Mouse (Mus musculus) intestine, postnatal 0 days (tissue): ENCODE results near the gene Basp1. TPM values are rescaled to one million over a fixed set of nuclear protein-coding genes. Genes with fewer than 3 reads are reported as not detected.

Source experiments
- ATAC-seq: fragments of 200-750 bp; cut with Nextera tagmentation; 2 replicates; pipeline ENCODE4 v1.8.0; 2017; ENCODE audit warnings: mild to moderate bottlenecking, moderate TSS enrichment, moderate library complexity
- H3K27ac ChIP-seq: fragments of 300-500 bp; sonication (generic); 2 replicates; pipeline ENCODE4 v1.5.1; 2014; ENCODE audit warnings: mild to moderate bottlenecking, low read depth, low read length, moderate library complexity
- H3K27me3 ChIP-seq: fragments of 300-500 bp; sonication (generic); replicated peaks from 2 replicates; pipeline ENCODE4 v1.6.1; 2014; ENCODE audit warnings: low read length, mixed read lengths; ENCODE audit not compliant: control insufficient read depth, insufficient read depth
- H3K36me3 ChIP-seq: fragments of 300-500 bp; sonication (generic); 2 replicates; pipeline ENCODE4 v1.6.1; 2014; ENCODE audit warnings: mild to moderate bottlenecking, moderate library complexity; ENCODE audit not compliant: control insufficient read depth, insufficient read depth
- H3K4me1 ChIP-seq: fragments of 300-500 bp; sonication (generic); replicated peaks from 2 replicates; pipeline ENCODE4 v1.6.1; 2014; ENCODE audit warnings: antibody characterized with exemption, low read length, mixed read lengths; ENCODE audit not compliant: control insufficient read depth, insufficient read depth
- H3K4me2 ChIP-seq: fragments of 300-500 bp; sonication (generic); replicated peaks from 2 replicates; pipeline ENCODE4 v1.6.1; 2014; ENCODE audit warnings: low read depth, mild to moderate bottlenecking, moderate library complexity
- H3K4me3 ChIP-seq: fragments of 300-500 bp; sonication (generic); 2 replicates; pipeline ENCODE4 v1.5.1; 2014; ENCODE audit warnings: low read depth, low read length
- H3K9ac ChIP-seq: fragments of 300-500 bp; sonication (generic); 2 replicates; pipeline ENCODE4 v1.6.1; 2014; ENCODE audit warnings: mild to moderate bottlenecking, low read depth, low read length
- H3K9me3 ChIP-seq: fragments of 300-500 bp; sonication (generic); 2 replicates; pipeline ENCODE4 v1.6.1; 2016; ENCODE audit warnings: mixed run types; ENCODE audit not compliant: control insufficient read depth
- CTCF ChIP-seq: sonication (generic); IDR thresholded peaks from 2 replicates; pipeline ENCODE4 v1.5.1; 2016; ENCODE audit warnings: low read depth, mild to moderate bottlenecking, control low read depth, antibody characterized with exemption, moderate library complexity
- WGBS: fragments of 180-500 bp; shearing (Covaris S2); extraction: QIAGEN DNeasy Blood & Tissue Kit; methylation state at CpG from one replicate; pipeline ENCODE4 v1.1.7; 2014; 5-methylcytosine and 5-hydroxymethylcytosine counted together
- polyA plus RNA-seq: library from polyadenylated mRNA; unstranded; fragments of >200 nt; fragmentation: Nextera tagmentation; extraction: Ambion mirVana; gene quantifications from 2 replicates; pipeline ENCODE4 v1.2.1, GENCODE M21; 2015

The Basp1 gene
- polyA plus RNA-seq, 1 experiment from 2014 or later, result 14.1 TPM

DNA sequence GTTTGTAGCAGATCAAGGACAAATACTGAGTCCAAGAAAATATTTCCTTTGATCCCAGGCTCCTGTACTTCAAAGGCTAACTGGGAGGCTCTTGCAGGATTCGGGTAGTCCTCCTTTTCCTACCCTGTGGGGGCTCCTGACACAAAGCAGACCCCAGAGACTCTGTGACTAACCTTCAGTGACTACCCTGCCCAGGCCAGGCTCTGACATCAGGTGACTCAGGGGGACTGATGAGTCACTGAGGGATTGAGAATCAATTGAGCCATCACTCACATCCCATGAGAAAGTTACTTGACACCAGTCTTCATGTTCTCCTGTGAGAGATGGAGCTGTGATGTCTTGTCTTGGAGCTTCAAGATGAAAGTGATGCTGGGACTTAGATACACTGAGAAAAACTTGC, 35.8 kb upstream of the Basp1 start:
- H3K4me3 ChIP-seq, result no peak overlapping the region
- no peaks in the 10 kb centered on the region for H3K36me3 ChIP-seq
- no peaks in the 10 kb centered on the region for H3K4me1 ChIP-seq
- H3K27me3 ChIP-seq, result no peaks in the 10 kb centered on the region
- no peak overlapping the region for H3K27ac ChIP-seq
- TF ChIP-seq CTCF, result no peak
- ATAC-seq, result no peak
- no peak overlapping the region for H3K9ac ChIP-seq
- no peak overlapping the region for H3K4me2 ChIP-seq
- H3K9me3 ChIP-seq, result no peaks in the 10 kb centered on the region
- 53% methylated on average over 1 of the region's 1 CpGs for WGBS

DNA sequence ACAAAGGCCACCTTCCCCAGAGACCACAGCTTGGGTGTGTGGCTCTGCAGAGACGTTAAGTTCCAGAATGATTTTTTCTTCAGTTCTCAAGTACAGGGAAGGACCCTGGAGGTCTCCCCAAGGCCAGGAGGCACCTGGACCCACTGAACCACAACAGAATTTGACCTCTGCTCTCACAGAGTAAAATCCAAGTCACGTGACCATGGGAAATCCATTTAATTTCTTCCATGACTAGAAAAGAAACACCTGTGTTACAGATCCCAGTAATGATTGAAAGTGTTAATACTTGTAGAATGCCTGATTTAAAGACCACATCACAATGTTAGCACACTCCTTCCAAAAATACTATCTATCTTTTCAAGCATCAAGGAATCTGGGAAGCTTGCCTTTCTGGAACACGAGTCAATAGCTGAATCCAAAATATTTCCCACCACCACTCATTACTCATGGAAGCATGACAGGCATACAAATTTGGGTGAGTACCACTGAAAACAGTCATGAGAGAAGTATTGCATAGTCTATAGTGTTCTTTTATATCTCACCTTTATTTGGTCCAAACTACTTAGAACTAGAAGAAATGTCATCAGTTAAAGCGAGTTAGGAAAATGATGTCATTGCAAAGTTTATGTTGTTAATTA, 35.3 kb upstream of the Basp1 start:
- Histone ChIP-seq H3K27ac (no peak overlapping the region), H3K27me3 (no peaks in the 10 kb centered on the region), H3K4me1 (no peaks in the 10 kb centered on the region), H3K9me3 (no peaks in the 10 kb centered on the region), H3K36me3 (no peaks in the 10 kb centered on the region), H3K9ac (no peak overlapping the region), H3K4me2 (no peak overlapping the region), H3K4me3 (no peak overlapping the region)
- TF ChIP-seq CTCF, result no peak
- WGBS, result 64% methylated on average over 4 of the region's 4 CpGs
- ATAC-seq, result no peak

DNA sequence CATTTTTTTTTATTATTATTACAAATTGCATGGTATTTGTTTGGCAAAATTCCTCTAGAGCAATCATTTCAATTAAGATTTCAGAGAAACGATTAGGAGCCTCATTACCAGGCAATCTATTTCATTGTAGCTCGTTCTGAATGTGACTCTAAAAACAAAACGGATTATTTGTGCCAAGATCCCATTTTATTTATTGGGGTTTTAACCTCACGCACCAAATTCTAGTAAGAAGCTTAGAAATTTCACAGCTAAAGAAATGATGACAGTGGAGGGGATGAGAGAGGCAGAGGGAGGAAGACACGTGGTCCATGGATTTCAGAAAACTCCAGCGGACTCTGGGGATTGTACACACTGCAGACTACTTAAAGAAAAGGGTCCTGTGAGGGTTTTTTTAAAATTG, 33.6 kb upstream of the Basp1 start:
- Histone ChIP-seq H3K36me3 (no peaks in the 10 kb centered on the region), H3K27ac (no peak overlapping the region), H3K4me3 (no peak overlapping the region), H3K4me1 (no peaks in the 10 kb centered on the region), H3K9ac (no peak overlapping the region), H3K9me3 (no peaks in the 10 kb centered on the region), H3K27me3 (no peaks in the 10 kb centered on the region), H3K4me2 (no peak overlapping the region)
- 77% methylated on average over 6 of the region's 6 CpGs for WGBS
- no peak for ATAC-seq
- TF ChIP-seq CTCF, result no peak

DNA sequence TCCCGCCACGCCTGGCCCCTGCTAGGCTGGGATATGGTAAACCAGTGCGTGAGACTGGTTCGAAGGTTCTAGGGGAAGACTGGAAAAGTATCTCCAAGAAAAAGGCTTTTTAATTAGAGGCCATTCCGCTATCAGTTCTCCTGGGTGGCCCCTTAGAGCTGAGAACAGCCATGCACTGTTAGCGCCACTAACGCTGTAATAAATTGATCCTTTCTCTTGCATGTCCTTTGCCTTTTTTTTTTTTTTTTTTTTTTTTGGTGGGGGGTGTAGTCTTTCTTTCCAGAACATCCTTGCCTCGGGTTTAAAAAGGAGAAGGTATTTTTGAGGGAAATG, 32.6 kb upstream of the Basp1 start:
- TF ChIP-seq CTCF, result no peak
- no peak overlapping the region for H3K9ac ChIP-seq
- H3K27ac ChIP-seq, result no peak overlapping the region
- no peaks in the 10 kb centered on the region for H3K36me3 ChIP-seq
- no peak for ATAC-seq
- no peaks in the 10 kb centered on the region for H3K4me1 ChIP-seq
- H3K27me3 ChIP-seq, result no peaks in the 10 kb centered on the region
- peak overlapping the region; percentile 48 for H3K4me2 ChIP-seq
- H3K4me3 ChIP-seq, result 0 out of 2 replicates have a peak overlapping the region, but pooled peaks have one; percentile 14
- WGBS, result 25% methylated on average over 8 of the region's 8 CpGs
- no peaks in the 10 kb centered on the region for H3K9me3 ChIP-seq

DNA sequence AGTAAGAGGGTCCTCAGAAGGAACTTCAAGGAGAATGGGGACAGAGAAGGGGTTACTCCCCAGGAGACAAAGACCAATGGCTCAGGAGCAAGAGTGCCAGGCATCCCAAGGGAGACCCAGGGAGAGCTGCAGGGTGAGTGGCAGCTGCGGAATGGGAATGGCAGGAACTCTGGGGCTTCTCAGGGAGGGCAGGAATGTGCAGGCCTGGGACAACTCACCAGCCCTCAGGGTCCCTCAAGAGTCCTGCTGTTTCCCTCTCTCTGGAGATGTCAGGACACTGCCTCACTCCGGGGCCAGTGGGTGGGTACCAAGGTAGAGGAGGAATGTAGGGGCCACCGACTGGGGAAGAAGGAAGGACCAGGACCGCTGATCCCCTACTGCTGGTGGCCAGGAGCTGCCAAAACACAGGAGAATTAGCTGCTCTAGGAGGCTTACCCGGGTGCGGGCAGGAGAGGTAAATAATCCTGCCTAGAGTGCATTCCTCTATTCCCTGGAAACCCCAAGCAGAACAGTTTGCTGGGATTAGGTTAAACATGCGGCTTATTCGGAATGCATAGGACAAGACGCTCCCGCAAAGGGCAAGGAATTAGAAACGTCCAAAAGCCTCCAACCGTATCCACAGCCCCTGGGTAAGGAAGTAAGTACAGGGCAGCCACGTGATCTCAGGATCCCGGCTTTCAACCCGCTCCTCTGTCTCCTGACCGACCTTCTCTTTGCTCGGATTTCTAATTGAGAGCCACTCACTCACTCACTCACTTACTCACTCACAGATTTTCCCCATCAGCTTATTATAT, 32.0 kb upstream of the Basp1 start:
- Histone ChIP-seq H3K4me3 (0 out of 2 replicates have a peak overlapping the region, but pooled peaks have one; percentile 14), H3K4me1 (no peaks in the 10 kb centered on the region), H3K9me3 (no peaks in the 10 kb centered on the region), H3K36me3 (no peaks in the 10 kb centered on the region), H3K27me3 (no peaks in the 10 kb centered on the region), H3K4me2 (peak overlapping the region; percentile 48), H3K27ac (no peak overlapping the region), H3K9ac (no peak overlapping the region)
- 16% methylated on average over 17 of the region's 17 CpGs for WGBS
- ATAC-seq, result no peak
- no peak for TF ChIP-seq CTCF

DNA sequence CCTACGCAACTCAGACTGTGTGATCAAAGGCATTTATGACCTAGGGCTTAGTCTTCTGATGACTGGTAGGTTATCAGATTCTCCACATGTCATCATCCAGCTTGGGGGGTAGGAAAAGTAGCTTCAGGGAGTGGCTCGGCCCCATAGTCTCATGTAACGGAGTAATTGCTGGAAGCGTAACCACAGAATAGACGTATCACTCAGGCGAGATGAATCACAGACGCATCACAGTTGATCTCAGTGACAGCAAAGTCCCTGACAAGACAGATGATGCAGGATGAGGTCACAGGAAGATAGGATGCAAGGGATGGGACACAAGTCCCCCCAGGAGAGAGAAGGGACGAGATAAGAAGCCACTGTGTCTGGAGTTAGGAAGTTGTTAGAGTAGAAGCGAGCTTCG, 30.6 kb upstream of the Basp1 start:
- H3K4me1 ChIP-seq, result no peaks in the 10 kb centered on the region
- H3K9me3 ChIP-seq, result no peaks in the 10 kb centered on the region
- H3K27me3 ChIP-seq, result no peaks in the 10 kb centered on the region
- H3K27ac ChIP-seq, result no peak overlapping the region
- no peak for TF ChIP-seq CTCF
- H3K9ac ChIP-seq, result no peak overlapping the region
- 62% methylated on average over 10 of the region's 10 CpGs for WGBS
- no peak overlapping the region for H3K4me2 ChIP-seq
- H3K4me3 ChIP-seq, result no peak overlapping the region
- ATAC-seq, result no peak
- no peaks in the 10 kb centered on the region for H3K36me3 ChIP-seq
